Mouse (Mus musculus) intestine, postnatal 0 days (tissue): ENCODE results near the gene Naa35. TPM values are rescaled to one million over a fixed set of nuclear protein-coding genes. Genes with fewer than 3 reads are reported as not detected.

Experiments
- ATAC-seq: fragments of 200-750 bp; cut with Nextera tagmentation; 2 replicates; pipeline ENCODE4 v1.8.0; 2017; ENCODE audit warnings: mild to moderate bottlenecking, moderate TSS enrichment, moderate library complexity
- H3K27ac ChIP-seq: fragments of 300-500 bp; sonication (generic); 2 replicates; pipeline ENCODE4 v1.5.1; 2014; ENCODE audit warnings: mild to moderate bottlenecking, low read depth, low read length, moderate library complexity
- H3K27me3 ChIP-seq: fragments of 300-500 bp; sonication (generic); replicated peaks from 2 replicates; pipeline ENCODE4 v1.6.1; 2014; ENCODE audit warnings: low read length, mixed read lengths; ENCODE audit not compliant: control insufficient read depth, insufficient read depth
- H3K36me3 ChIP-seq: fragments of 300-500 bp; sonication (generic); 2 replicates; pipeline ENCODE4 v1.6.1; 2014; ENCODE audit warnings: mild to moderate bottlenecking, moderate library complexity; ENCODE audit not compliant: control insufficient read depth, insufficient read depth
- H3K4me1 ChIP-seq: fragments of 300-500 bp; sonication (generic); replicated peaks from 2 replicates; pipeline ENCODE4 v1.6.1; 2014; ENCODE audit warnings: antibody characterized with exemption, low read length, mixed read lengths; ENCODE audit not compliant: control insufficient read depth, insufficient read depth
- H3K4me2 ChIP-seq: fragments of 300-500 bp; sonication (generic); replicated peaks from 2 replicates; pipeline ENCODE4 v1.6.1; 2014; ENCODE audit warnings: low read depth, mild to moderate bottlenecking, moderate library complexity
- H3K4me3 ChIP-seq: fragments of 300-500 bp; sonication (generic); 2 replicates; pipeline ENCODE4 v1.5.1; 2014; ENCODE audit warnings: low read depth, low read length
- H3K9ac ChIP-seq: fragments of 300-500 bp; sonication (generic); 2 replicates; pipeline ENCODE4 v1.6.1; 2014; ENCODE audit warnings: mild to moderate bottlenecking, low read depth, low read length
- H3K9me3 ChIP-seq: fragments of 300-500 bp; sonication (generic); 2 replicates; pipeline ENCODE4 v1.6.1; 2016; ENCODE audit warnings: mixed run types; ENCODE audit not compliant: control insufficient read depth
- CTCF ChIP-seq: sonication (generic); IDR thresholded peaks from 2 replicates; pipeline ENCODE4 v1.5.1; 2016; ENCODE audit warnings: low read depth, mild to moderate bottlenecking, control low read depth, antibody characterized with exemption, moderate library complexity
- WGBS: fragments of 180-500 bp; shearing (Covaris S2); extraction: QIAGEN DNeasy Blood & Tissue Kit; methylation state at CpG from one replicate; pipeline ENCODE4 v1.1.7; 2014; 5-methylcytosine and 5-hydroxymethylcytosine counted together
- polyA plus RNA-seq: library from polyadenylated mRNA; unstranded; fragments of >200 nt; fragmentation: Nextera tagmentation; extraction: Ambion mirVana; gene quantifications from 2 replicates; pipeline ENCODE4 v1.2.1, GENCODE M21; 2015

Gene Naa35
- polyA plus RNA-seq, 1 experiment from 2014 or later, result 39.8 TPM

- Histone ChIP-seq H3K4me1 (peaks cover 12% of the 10 kb centered on the region; the same call in 1 of the 2 replicates), H3K27ac (no peak overlapping the region; the same call in 1 of the 2 replicates), H3K27me3 (no peaks in the 10 kb centered on the region), H3K9ac (no peak overlapping the region), H3K9me3 (no peaks in the 10 kb centered on the region), H3K4me2 (no peak overlapping the region), H3K36me3 (peaks cover 7% of the 10 kb centered on the region; the same call in 1 of the 2 replicates), H3K4me3 (no peak overlapping the region)
- peak; percentile 80 for ATAC-seq
- WGBS, result 41% methylated on average over 5 of the region's 5 CpGs
- no peak for TF ChIP-seq CTCF
These were observed 69.4 kb downstream of the Naa35 start for GRCm38 (mm10) chr13:59654465-59654864.

GRCm38 (mm10) chr13:59655718-59656315, 70.8 kb downstream of the Naa35 start:
- ATAC-seq, result no peak
- no peak for TF ChIP-seq CTCF
- no peaks in the 10 kb centered on the region for H3K27me3 ChIP-seq
- no peak overlapping the region; the same call in 1 of the 2 replicates for H3K27ac ChIP-seq
- no peak overlapping the region for H3K4me3 ChIP-seq
- H3K9me3 ChIP-seq, result no peaks in the 10 kb centered on the region
- 87% methylated on average over 15 of the region's 15 CpGs for WGBS
- no peak overlapping the region for H3K9ac ChIP-seq
- peaks cover 3% of the 10 kb centered on the region; the same call in 1 of the 2 replicates for H3K36me3 ChIP-seq
- H3K4me1 ChIP-seq, result peaks cover 12% of the 10 kb centered on the region; the same call in 1 of the 2 replicates
- H3K4me2 ChIP-seq, result no peak overlapping the region

- 53% methylated on average over 10 of the region's 10 CpGs for whole genome bisulfite sequencing
- no peak overlapping the region for H3K27ac ChIP-seq
- ATAC-seq, result no peak; the same call in 1 of the 2 replicates
- peaks cover 3% of the 10 kb centered on the region; the same call in 1 of the 2 replicates for H3K36me3 ChIP-seq
- no peak overlapping the region for H3K4me2 ChIP-seq
- no peak for TF ChIP-seq CTCF
- H3K4me1 ChIP-seq, result peaks cover 12% of the 10 kb centered on the region; the same call in 1 of the 2 replicates
- H3K27me3 ChIP-seq, result no peaks in the 10 kb centered on the region
- no peak overlapping the region for H3K9ac ChIP-seq
- no peaks in the 10 kb centered on the region for H3K9me3 ChIP-seq
- no peak overlapping the region for H3K4me3 ChIP-seq
These were observed 71.3 kb downstream of the Naa35 start for GRCm38 (mm10) chr13:59656316-59656832.

GRCm38 (mm10) chr13:59656975-59657388, 71.9 kb downstream of the Naa35 start:
- peaks cover 3% of the 10 kb centered on the region; the same call in 1 of the 2 replicates for H3K36me3 ChIP-seq
- ATAC-seq, result no peak
- H3K4me2 ChIP-seq, result no peak overlapping the region
- whole genome bisulfite sequencing, result 80% methylated on average over 4 of the region's 4 CpGs
- no peak for TF ChIP-seq CTCF
- no peaks in the 10 kb centered on the region for H3K27me3 ChIP-seq
- H3K9me3 ChIP-seq, result no peaks in the 10 kb centered on the region
- H3K4me1 ChIP-seq, result peaks cover 12% of the 10 kb centered on the region; the same call in 1 of the 2 replicates
- no peak overlapping the region for H3K27ac ChIP-seq
- no peak overlapping the region for H3K4me3 ChIP-seq
- H3K9ac ChIP-seq, result no peak overlapping the region

- no peak overlapping the region for H3K9ac ChIP-seq
- ATAC-seq, result no peak
- no peaks in the 10 kb centered on the region for H3K9me3 ChIP-seq
- H3K36me3 ChIP-seq, result peaks cover 11% of the 10 kb centered on the region; the same call in 1 of the 2 replicates
- no peak for TF ChIP-seq CTCF
- H3K4me3 ChIP-seq, result no peak overlapping the region
- H3K27ac ChIP-seq, result no peak overlapping the region; the same call in 1 of the 2 replicates
- no peaks in the 10 kb centered on the region for H3K27me3 ChIP-seq
- no peak overlapping the region for H3K4me2 ChIP-seq
- H3K4me1 ChIP-seq, result peaks cover 12% of the 10 kb centered on the region; the same call in 1 of the 2 replicates
- WGBS, result 77% methylated on average over 5 of the region's 5 CpGs
These were observed 72.7 kb downstream of the Naa35 start for GRCm38 (mm10) chr13:59657781-59658180.

- Histone ChIP-seq H3K27me3 (no peaks in the 10 kb centered on the region), H3K27ac (no peak overlapping the region), H3K4me1 (0 out of 2 replicates have a peak, but pooled peaks cover 4% of the 10 kb centered on the region), H3K4me2 (no peak overlapping the region), H3K36me3 (peaks cover 30% of the 10 kb centered on the region), H3K4me3 (no peak overlapping the region), H3K9me3 (no peaks in the 10 kb centered on the region), H3K9ac (no peak overlapping the region)
- ATAC-seq, result no peak
- no peak for TF ChIP-seq CTCF
- 98% methylated on average over 3 of the region's 3 CpGs for WGBS
These were observed 75.3 kb downstream of the Naa35 start for GRCm38 (mm10) chr13:59660371-59660770.
